Mouse (Mus musculus) monocyte, adult 59 days (primary cell): ENCODE data around the gene Ppm1n. TPM values are rescaled to one million over a fixed set of nuclear protein-coding genes. Genes with fewer than 3 reads are reported as not detected.

Experiments
- total RNA-seq, 2 experiments: library from RNA; stranded (reverse); gene quantifications; one replicate each; pipeline ENCODE4 v1.2.4; 2023

Ppm1n gene
- 1 to 10 TPM; 2.5 to 9.1 TPM for total RNA-seq

GRCm38 (mm10) chr7:19279581-19280114 lies at the start of gene Ppm1n:
Gene Ppm1n (minus strand): TSS chr7:19280064.

GRCm38 (mm10) chr7:19309884-19310641 lies 30.2 kb upstream of the Ppm1n start, which contains the start of gene Fosb:
Gene Fosb (minus strand): TSS chr7:19310051.

GRCm38 (mm10) chr7:19282385-19282784 lies 2.5 kb upstream of the Ppm1n start, which contains the start of gene Rtn2:
Gene Rtn2 (plus strand): TSS chr7:19282624.

GRCm38 (mm10) chr7:19271238-19272172 lies 8.4 kb downstream of the Ppm1n start, which contains the start of gene Vasp:
Gene Vasp (minus strand): TSS chr7:19271817.

GRCm38 (mm10) chr7:19227883-19228792 lies 51.7 kb downstream of the Ppm1n start, which contains the start of gene Opa3:
Gene Opa3 (plus strand): TSS chr7:19228334.

Other genes starting within 250 kb of the Ppm1n start
- not detected for gene Rsph6a, start 225.4 kb downstream of the Ppm1n start, total RNA-seq
- 1 to 10 TPM; 2.5 to 5.0 TPM for gene Dmwd, start 203.8 kb downstream of the Ppm1n start, total RNA-seq
- 10 to 100 TPM; 55.7 to 63.9 TPM for gene Dmpk, start 196.2 kb downstream of the Ppm1n start, total RNA-seq
- under 1 TPM; 0.58 to 0.73 TPM for gene Six5, start 185.5 kb downstream of the Ppm1n start, total RNA-seq
- not detected for gene Gm4969, start 161.7 kb downstream of the Ppm1n start, total RNA-seq
- gene Fbxo46, start 160.2 kb downstream of the Ppm1n start, total RNA-seq, result 10 to 100 TPM; 15.2 to 15.6 TPM
- 1 to 10 TPM; 9.0 to 9.4 TPM for gene Qpctl, start 130.8 kb downstream of the Ppm1n start, total RNA-seq
- gene Snrpd2, start 130.3 kb downstream of the Ppm1n start, total RNA-seq, result 10 to 100 TPM; 51.0 to 53.8 TPM
- gene Gipr, start 113.9 kb downstream of the Ppm1n start, total RNA-seq, result not detected
- 10 to 100 TPM; 21.4 to 22.2 TPM for gene Eml2, start 103.6 kb downstream of the Ppm1n start, total RNA-seq
- gene Gpr4, start 67.5 kb downstream of the Ppm1n start, total RNA-seq, result not detected
- 10 to 100 TPM; 44.6 to 45.7 TPM for gene Opa3, start 51.7 kb downstream of the Ppm1n start, total RNA-seq
- 100 to 1,000 TPM; 298 to 304 TPM for gene Vasp, start 8.2 kb downstream of the Ppm1n start, total RNA-seq
- 1 to 10 TPM in 1 of 2 experiments, under 1 TPM in 1; 0.88 to 1.1 TPM for gene Rtn2, start 2.6 kb upstream of the Ppm1n start, total RNA-seq
- 1,000 to 10,000 TPM; 2,539 to 2,823 TPM for gene Fosb, start 30.0 kb upstream of the Ppm1n start, total RNA-seq
- gene Ercc1, start 64.7 kb upstream of the Ppm1n start, total RNA-seq, result 10 to 100 TPM; 29.1 to 29.3 TPM
- 1 to 10 TPM; 7.0 to 8.7 TPM for gene Cd3eap, start 79.4 kb upstream of the Ppm1n start, total RNA-seq
- gene Ppp1r13l, start 79.7 kb upstream of the Ppm1n start, total RNA-seq, result 1 to 10 TPM; 1.3 to 4.3 TPM
- 10 to 100 TPM; 35.0 to 35.5 TPM for gene Ercc2, start 101.9 kb upstream of the Ppm1n start, total RNA-seq
- gene Klc3, start 124.0 kb upstream of the Ppm1n start, total RNA-seq, result not detected
- gene Ckm, start 124.7 kb upstream of the Ppm1n start, total RNA-seq, result 1 to 10 TPM; 2.7 to 3.1 TPM
- 10 to 100 TPM; 32.6 to 34.3 TPM for gene Mark4, start 178.8 kb upstream of the Ppm1n start, total RNA-seq
- gene Exoc3l2, start 183.3 kb upstream of the Ppm1n start, total RNA-seq, result under 1 TPM; 0.89 to 0.94 TPM
- 10 to 100 TPM in 1 of 2 experiments, 1 to 10 TPM in 1; 8.6 to 11.2 TPM for gene Bloc1s3, start 228.3 kb upstream of the Ppm1n start, total RNA-seq
- gene Trappc6a, start 228.3 kb upstream of the Ppm1n start, total RNA-seq, result 10 to 100 TPM; 34.4 to 45.3 TPM
- gene Nkpd1, start 237.8 kb upstream of the Ppm1n start, total RNA-seq, result under 1 TPM in 1 of 2 experiments, not detected in 1; 0.26 TPM